Mouse (Mus musculus) liver, postnatal 0 days (tissue): ENCODE results near the gene Rasgef1b.

ENCODE experiments used
- CTCF ChIP-seq: sonication (generic); IDR thresholded peaks from 2 replicates; pipeline ENCODE4 v1.5.1; 2016; ENCODE audit warnings: antibody characterized with exemption, low read depth
- EP300 ChIP-seq: IDR thresholded peaks from 2 replicates; pipeline ENCODE4 v1.6.1; 2016; ENCODE audit warnings: antibody characterized with exemption, low read depth, mild to moderate bottlenecking

DNA sequence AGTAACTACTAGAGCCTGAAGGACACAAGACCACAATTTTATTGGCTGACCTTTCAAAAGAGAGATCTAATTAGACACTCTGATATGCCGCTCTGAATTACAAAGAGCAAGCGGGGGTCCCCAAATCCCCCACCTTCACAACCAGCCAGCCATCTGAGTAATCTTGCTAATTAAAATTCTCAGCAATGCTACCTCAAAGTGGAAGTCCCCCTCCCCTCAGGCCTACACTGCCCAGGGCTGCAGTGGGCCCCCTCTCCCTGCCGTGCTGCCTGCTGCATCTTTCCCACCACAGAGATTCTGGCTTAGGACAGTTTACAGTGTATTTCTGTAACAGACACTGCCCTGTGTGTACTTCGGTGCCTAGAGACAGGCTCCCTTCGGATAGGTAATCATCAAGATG, 30.0 kb upstream of the Rasgef1b start:
- TF ChIP-seq CTCF (no peak), EP300 (no peak)
